Mouse (Mus musculus): ENCODE results near the gene Dmd.

DNA sequence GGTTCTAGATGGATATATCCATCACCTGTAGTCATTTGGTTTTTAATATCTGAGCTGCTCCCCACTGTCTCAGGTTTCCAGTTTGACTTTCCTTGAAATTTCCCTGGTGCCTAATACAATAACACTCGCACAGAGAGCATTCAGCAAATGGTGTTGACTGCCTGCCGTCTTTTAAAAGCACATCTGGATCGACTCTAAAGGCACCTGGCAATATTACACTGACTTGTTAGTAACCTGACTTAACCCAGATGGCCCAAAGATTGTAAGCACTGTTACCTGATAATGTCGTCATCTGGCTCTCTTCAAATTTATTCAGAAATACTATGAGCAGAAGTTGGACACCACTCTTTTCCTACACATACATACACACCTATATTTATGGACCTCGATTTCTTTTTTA is 2011.9 kb downstream of the Dmd start:
- TF ChIP-seq POLR2A (IDR thresholded peaks at IDR 0.05; ENCODE audit: low read depth, low read length) (no peak), CTCF (IDR thresholded peaks at IDR 0.05; ENCODE audit: borderline replicate concordance, insufficient read depth, low read length) (no peak)
